7 mouse cellular contexts compared by ENCODE assay signal in genomic region chr4:47603847-47604397, GRCm38 (mm10).
DNase-seq lines count a peak whose midpoint lies in the region; ATAC-seq and TF ChIP-seq lines count a peak whose summit lies in the region.

No protein-coding gene starts in this region.

- dilution Hi-C loops in CH12.LX (cut with MboI; ENCODE audit: extremely low pct_ligation_motif_present, extremely low pct_unique_long_range_greater_than_20kb, low sequenced_read_pairs), result no loop called here

- H3K9me3 ChIP-seq in CH12.LX (replicated peaks; ENCODE audit: low read length), result no peaks in the 10 kb centered on the region
- no peaks in the 10 kb centered on the region for H3K9me3 ChIP-seq in embryonic facial prominence, embryonic 11.5 days (replicated peaks; ENCODE audit: control insufficient read depth, low read length)
- H3K9me3 ChIP-seq in heart, embryonic 10.5 days, result no peaks in the 10 kb centered on the region
- H3K9me3 ChIP-seq in kidney, embryonic 14.5 days (ENCODE audit: control insufficient read depth, low read length), result no peaks in the 10 kb centered on the region
- H3K9me3 ChIP-seq in midbrain, embryonic 10.5 days (replicated peaks), result no peaks in the 10 kb centered on the region

- H3K27me3 ChIP-seq in CH12.LX (replicated peaks), result peaks cover 2% of the 10 kb centered on the region
- H3K27me3 ChIP-seq in embryonic facial prominence, embryonic 11.5 days (ENCODE audit: control insufficient read depth, insufficient read depth, low read length), result no peaks in the 10 kb centered on the region
- H3K27me3 ChIP-seq in heart, embryonic 10.5 days (ENCODE audit: insufficient read depth, poor library complexity, severe bottlenecking), result no peaks in the 10 kb centered on the region
- no peaks in the 10 kb centered on the region for H3K27me3 ChIP-seq in kidney, embryonic 14.5 days (ENCODE audit: control insufficient read depth, insufficient read depth, low read length)
- no peaks in the 10 kb centered on the region for H3K27me3 ChIP-seq in midbrain, embryonic 10.5 days (ENCODE audit: low read depth, poor library complexity, severe bottlenecking)

- DNase-seq in CH12.LX (ENCODE audit: extremely low read depth) (no peak), NIH3T3 (ENCODE audit: low read depth) (peak; percentile 76), adipocyte (ENCODE audit: low spot score) (no peak)
- peak; percentile 49 for DNase-seq in embryonic facial prominence, embryonic 11.5 days (ENCODE audit: low spot score)
- peak; percentile 87 for DNase-seq in heart, embryonic 10.5 days (ENCODE audit: low spot score)
- DNase-seq in midbrain, embryonic 10.5 days (ENCODE audit: low spot score), result no peak

- 32% methylated on average over 14 of the region's 14 CpGs for WGBS in embryonic facial prominence, embryonic 11.5 days
- 29% methylated on average over 14 of the region's 14 CpGs for WGBS in heart, embryonic 10.5 days
- 18% methylated on average over 14 of the region's 14 CpGs for WGBS in kidney, embryonic 14.5 days
- WGBS in midbrain, embryonic 10.5 days, result 74% methylated on average over 14 of the region's 14 CpGs

- peak overlapping the region; percentile 67; the same call in 1 of the 2 replicates for H3K4me2 ChIP-seq in CH12.LX (ENCODE audit: insufficient read depth, low read depth, poor library complexity, severe bottlenecking)
- peak overlapping the region; percentile 24 for H3K4me2 ChIP-seq in embryonic facial prominence, embryonic 11.5 days (ENCODE audit: low read depth, low read length)
- peak overlapping the region; percentile 35 for H3K4me2 ChIP-seq in kidney, embryonic 14.5 days (replicated peaks; ENCODE audit: low read depth, low read length)

- no peak for TF ChIP-seq CTCF in CH12.LX (conservative IDR thresholded peaks at IDR 0.05 in 1 of 2, IDR thresholded peaks at IDR 0.05 in 1 of 2; ENCODE audit: low read depth in 2 of 2, low read length in 2 of 2)

- no peaks in the 10 kb centered on the region for H3K79me2 ChIP-seq in CH12.LX (replicated peaks; ENCODE audit: control insufficient read depth, extremely low read depth, insufficient read depth, poor library complexity, severe bottlenecking)

- no peak overlapping the region for H3K27ac ChIP-seq in CH12.LX (ENCODE audit: insufficient read depth, low read depth)
- no peak overlapping the region for H3K27ac ChIP-seq in embryonic facial prominence, embryonic 11.5 days (replicated peaks; ENCODE audit: low read depth, low read length)
- H3K27ac ChIP-seq in heart, embryonic 10.5 days, result peak overlapping the region; percentile 93
- no peak overlapping the region for H3K27ac ChIP-seq in kidney, embryonic 14.5 days (ENCODE audit: low read depth, low read length)
- peak overlapping the region; percentile 52; the same call in 1 of the 2 replicates for H3K27ac ChIP-seq in midbrain, embryonic 10.5 days (replicated peaks)

- TF ChIP-seq POLR2A in CH12.LX (IDR thresholded peaks at IDR 0.05; ENCODE audit: low read depth, low read length), result no peak

- TF ChIP-seq EP300 in CH12.LX (IDR thresholded peaks at IDR 0.05; ENCODE audit: low read length), result no peak

- peak; percentile 65 for ATAC-seq in embryonic facial prominence, embryonic 11.5 days (replicated peaks; ENCODE audit: insufficient number of reproducible peaks, low FRiP score, low TSS enrichment, low read depth)
- peak; percentile 80 for ATAC-seq in kidney, embryonic 14.5 days (ENCODE audit: low FRiP score, low TSS enrichment)

- H3K4me1 ChIP-seq in CH12.LX (ENCODE audit: control insufficient read depth in 1 of 2, insufficient read depth in 2 of 2), result peaks cover 6 to 17% of the 10 kb centered on the region in 2 experiments; a peak in 2 of 4 replicates
- H3K4me1 ChIP-seq in embryonic facial prominence, embryonic 11.5 days (ENCODE audit: control insufficient read depth, insufficient read depth, low read length), result no peaks in the 10 kb centered on the region; the same call in 1 of the 2 replicates
- H3K4me1 ChIP-seq in heart, embryonic 10.5 days, result peaks cover 35% of the 10 kb centered on the region
- H3K4me1 ChIP-seq in kidney, embryonic 14.5 days (ENCODE audit: control insufficient read depth, insufficient read depth, low read length), result peaks cover 5% of the 10 kb centered on the region
- peaks cover 20% of the 10 kb centered on the region for H3K4me1 ChIP-seq in midbrain, embryonic 10.5 days

- no peak overlapping the region for H3K4me3 ChIP-seq in CH12.LX (replicated peaks in 1 of 3; ENCODE audit: low read depth in 2 of 3, low read length in 2 of 3, poor library complexity in 1 of 3)
- H3K4me3 ChIP-seq in embryonic facial prominence, embryonic 11.5 days (ENCODE audit: low read depth, low read length), result no peak overlapping the region; the same call in 1 of the 2 replicates
- H3K4me3 ChIP-seq in heart, embryonic 10.5 days, result peak overlapping the region; percentile 43
- peak overlapping the region; percentile 4; the same call in 1 of the 2 replicates for H3K4me3 ChIP-seq in kidney, embryonic 14.5 days (ENCODE audit: low read length)
- H3K4me3 ChIP-seq in midbrain, embryonic 10.5 days, result 0 out of 2 replicates have a peak overlapping the region, but pooled peaks have one; percentile 8

- in situ Hi-C loops in CH12.LX (cut with MboI; ENCODE audit: low pct_ligation_motif_present, low pct_unique_long_range_greater_than_20kb, low sequenced_read_pairs), result no loop called here

- no peaks in the 10 kb centered on the region for H3K36me3 ChIP-seq in CH12.LX (replicated peaks in 1 of 2; ENCODE audit: control insufficient read depth in 1 of 2, insufficient read depth in 1 of 2, low read length in 1 of 2)
- no peaks in the 10 kb centered on the region for H3K36me3 ChIP-seq in embryonic facial prominence, embryonic 11.5 days (replicated peaks; ENCODE audit: control insufficient read depth, insufficient read depth, low read depth, low read length)
- H3K36me3 ChIP-seq in heart, embryonic 10.5 days, result no peaks in the 10 kb centered on the region
- no peaks in the 10 kb centered on the region for H3K36me3 ChIP-seq in kidney, embryonic 14.5 days (ENCODE audit: control insufficient read depth, insufficient read depth, low read length)
- H3K36me3 ChIP-seq in midbrain, embryonic 10.5 days, result no peaks in the 10 kb centered on the region

- no peak for TF ChIP-seq RAD21 in CH12.LX (IDR thresholded peaks at IDR 0.05; ENCODE audit: low read depth, low read length)

- H3K9ac ChIP-seq in CH12.LX (ENCODE audit: insufficient read depth, low read depth), result no peak overlapping the region
- H3K9ac ChIP-seq in embryonic facial prominence, embryonic 11.5 days (replicated peaks; ENCODE audit: low read length), result peak overlapping the region; percentile 50
- H3K9ac ChIP-seq in kidney, embryonic 14.5 days (ENCODE audit: low read depth, low read length), result peak overlapping the region; percentile 9; the same call in 1 of the 2 replicates

TF ChIP-seq in CH12.LX, 34 proteins besides CTCF, POLR2A, EP300 and RAD21:
- peak; percentile 95 for TF ChIP-seq MEF2A (IDR thresholded peaks at IDR 0.05; ENCODE audit: borderline replicate concordance, low read depth, low read length)
- TF ChIP-seq IRF4 (IDR thresholded peaks at IDR 0.05; ENCODE audit: low read depth, low read length), result 0 out of 2 replicates have a peak, but pooled peaks have one; percentile 19
- no peak for TF ChIP-seq CHD1 (IDR thresholded peaks at IDR 0.05; ENCODE audit: low read depth, low read length)
- TF ChIP-seq RCOR1 (conservative IDR thresholded peaks at IDR 0.05; ENCODE audit: low read depth, low read length), result no peak

Comparison
In these comparisons a context has a peak if more than half of its experiments do, and no peak if none do; other contexts are left out.
1. DNase-seq: peak in NIH3T3 (single experiment), embryonic facial prominence, embryonic 11.5 days (single experiment) and heart, embryonic 10.5 days (single experiment); none in CH12.LX (single experiment), midbrain, embryonic 10.5 days (single experiment) and adipocyte (single experiment).
2. H3K27ac ChIP-seq: peak in heart, embryonic 10.5 days (single experiment) and midbrain, embryonic 10.5 days (single experiment); none in CH12.LX (single experiment), embryonic facial prominence, embryonic 11.5 days (single experiment) and kidney, embryonic 14.5 days (single experiment).
3. H3K4me3 ChIP-seq: peak in heart, embryonic 10.5 days (single experiment), kidney, embryonic 14.5 days (single experiment) and midbrain, embryonic 10.5 days (single experiment); none in CH12.LX (0 of 3) and embryonic facial prominence, embryonic 11.5 days (single experiment).
4. Peak in every context shown above with its lines, with median percentiles within 50 percentile points of each other: H3K4me2 ChIP-seq.